Mouse (Mus musculus) myocyte (in vitro differentiated cells): ENCODE measurements around the gene Rpsa.

Experiments
- CEBPB ChIP-seq: IDR thresholded peaks from 2 replicates; pipeline ENCODE4 v1.6.1; 2011; ENCODE audit warnings: mild to moderate bottlenecking, moderate library complexity; ENCODE audit not compliant: poor library complexity, insufficient read depth, severe bottlenecking
- E2F4 ChIP-seq: IDR thresholded peaks from one replicate; pipeline ENCODE4 v1.6.1; 2011; ENCODE audit warnings: mild to moderate bottlenecking, control low read depth, moderate library complexity; ENCODE audit not compliant: insufficient read depth
- MYOG ChIP-seq, 3 experiments: IDR thresholded peaks; one replicate each; pipeline ENCODE4 v1.6.1; 2011; ENCODE audit warnings: control low read depth in 2 of 3, low read depth in 2 of 3, mild to moderate bottlenecking in 2 of 3; ENCODE audit not compliant: insufficient read length in 2 of 3, control insufficient read depth in 1 of 3, insufficient read depth in 1 of 3
- POLR2A ChIP-seq: IDR thresholded peaks from one replicate; pipeline ENCODE4 v1.6.1; 2011; ENCODE audit warnings: low read depth, mild to moderate bottlenecking, control low read depth, moderate library complexity; ENCODE audit not compliant: insufficient read length
- POLR2AphosphoS2 ChIP-seq: IDR thresholded peaks from one replicate; pipeline ENCODE4 v1.6.1; 2011; ENCODE audit warnings: low read depth, control low read depth; ENCODE audit not compliant: insufficient read length
- TCF12 ChIP-seq: IDR thresholded peaks from one replicate; pipeline ENCODE4 v1.6.1; 2011; ENCODE audit warnings: mild to moderate bottlenecking, control low read depth; ENCODE audit not compliant: poor library complexity, insufficient read depth, severe bottlenecking
- TCF3 ChIP-seq: IDR thresholded peaks from one replicate; pipeline ENCODE4 v1.6.1; 2011; ENCODE audit warnings: low read depth, control low read depth; ENCODE audit not compliant: insufficient read length
- USF1 ChIP-seq: IDR thresholded peaks from one replicate; pipeline ENCODE4 v1.6.1; 2011; ENCODE audit warnings: low read depth, mild to moderate bottlenecking, control low read depth, moderate library complexity

- no peak for TF ChIP-seq POLR2A
- TF ChIP-seq USF1, result no peak
- no peak for TF ChIP-seq CEBPB
- no peak for TF ChIP-seq E2F4
- no peak for TF ChIP-seq MYOG (IDR thresholded peaks at IDR 0.05; ENCODE audit: control insufficient read depth in 1 of 3, insufficient read depth in 1 of 3, insufficient read length in 2 of 3, low read depth in 2 of 3)
- TF ChIP-seq POLR2AphosphoS2, result no peak
- no peak for TF ChIP-seq TCF12
- TF ChIP-seq TCF3, result no peak
Measured at GRCm38 (mm10) chr9:120114051-120114788, 13.3 kb upstream of the Rpsa start.
